Mouse (Mus musculus): ENCODE results near the gene Ifrd2. TPM values are rescaled to one million over a fixed set of nuclear protein-coding genes. Genes with fewer than 3 reads are reported as not detected.

Gene Ifrd2
- total RNA-seq, 2 experiments from 2014 or later, result 48.5 to 50.4 TPM

DNA sequence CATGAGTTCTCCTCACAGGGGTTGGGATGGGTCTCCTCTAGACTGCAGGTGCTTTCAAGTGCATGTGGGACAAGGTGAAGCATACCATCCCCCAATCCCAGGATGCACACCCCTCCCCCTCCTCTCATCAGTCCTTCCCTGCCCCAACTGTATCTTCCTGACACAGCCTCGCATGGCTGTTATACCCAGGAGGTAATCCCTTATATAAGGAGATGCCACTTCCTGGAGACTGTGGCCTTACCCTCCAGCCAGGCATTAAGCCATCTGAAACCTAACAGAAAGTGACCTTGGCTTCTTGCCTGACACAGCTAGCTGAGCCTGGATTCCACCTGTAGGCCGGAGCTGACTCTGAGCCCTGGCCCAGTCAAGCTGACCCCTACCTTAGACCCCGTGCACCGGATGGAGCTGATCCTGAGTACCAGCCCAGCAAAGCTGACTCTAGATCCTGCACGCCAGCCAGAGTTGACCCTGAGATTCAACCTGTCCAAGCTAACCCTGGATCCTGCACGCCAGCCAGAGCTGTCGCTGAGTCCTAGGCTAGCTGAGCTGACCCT, 4.9 kb upstream of the Ifrd2 start:
- no peak for TF ChIP-seq CTCF (IDR thresholded peaks at IDR 0.05)
- Histone ChIP-seq H3K4me3 (no peak overlapping the region), H3K27ac (peak overlapping the region; percentile 28)
- DNase-seq, result no peak
- intact Hi-C loops (cut with DNase I), result no loop called here

DNA sequence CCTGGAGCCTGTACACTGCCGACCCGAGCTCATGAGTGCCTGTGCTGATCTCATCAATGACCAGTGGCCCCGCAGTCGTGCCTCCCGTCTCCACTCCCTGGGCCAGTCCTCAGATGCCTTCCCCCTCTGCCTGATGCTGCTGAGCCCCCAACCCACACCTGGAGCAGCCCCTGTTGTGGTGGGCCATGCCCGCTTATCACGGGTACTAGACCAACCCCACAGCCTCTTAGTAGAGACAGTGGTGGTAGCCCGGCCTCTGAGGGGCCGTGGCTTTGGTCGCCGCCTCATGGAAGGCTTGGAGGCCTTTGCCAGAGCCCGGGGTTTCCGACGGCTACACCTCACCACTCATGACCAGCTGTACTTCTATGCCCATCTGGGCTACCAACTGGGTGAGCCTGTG, 4.3 kb upstream of the Ifrd2 start:
- intact Hi-C loops (cut with DNase I), result no loop called here
- no peak overlapping the region for H3K4me3 ChIP-seq
- no peak overlapping the region for H3K27ac ChIP-seq
- no peak for DNase-seq
- TF ChIP-seq CTCF (IDR thresholded peaks at IDR 0.05), result no peak

GRCm38 (mm10) chr9:107586504-107586903, 938 bp upstream of the Ifrd2 start:
- intact Hi-C loops (cut with DNase I), result no loop called here
- H3K4me3 ChIP-seq, result peak overlapping the region; percentile 98
- H3K27ac ChIP-seq, result peak overlapping the region; percentile 96; the same call in 1 of the 2 replicates
- DNase-seq, result no peak
- TF ChIP-seq CTCF (IDR thresholded peaks at IDR 0.05), result no peak

DNA sequence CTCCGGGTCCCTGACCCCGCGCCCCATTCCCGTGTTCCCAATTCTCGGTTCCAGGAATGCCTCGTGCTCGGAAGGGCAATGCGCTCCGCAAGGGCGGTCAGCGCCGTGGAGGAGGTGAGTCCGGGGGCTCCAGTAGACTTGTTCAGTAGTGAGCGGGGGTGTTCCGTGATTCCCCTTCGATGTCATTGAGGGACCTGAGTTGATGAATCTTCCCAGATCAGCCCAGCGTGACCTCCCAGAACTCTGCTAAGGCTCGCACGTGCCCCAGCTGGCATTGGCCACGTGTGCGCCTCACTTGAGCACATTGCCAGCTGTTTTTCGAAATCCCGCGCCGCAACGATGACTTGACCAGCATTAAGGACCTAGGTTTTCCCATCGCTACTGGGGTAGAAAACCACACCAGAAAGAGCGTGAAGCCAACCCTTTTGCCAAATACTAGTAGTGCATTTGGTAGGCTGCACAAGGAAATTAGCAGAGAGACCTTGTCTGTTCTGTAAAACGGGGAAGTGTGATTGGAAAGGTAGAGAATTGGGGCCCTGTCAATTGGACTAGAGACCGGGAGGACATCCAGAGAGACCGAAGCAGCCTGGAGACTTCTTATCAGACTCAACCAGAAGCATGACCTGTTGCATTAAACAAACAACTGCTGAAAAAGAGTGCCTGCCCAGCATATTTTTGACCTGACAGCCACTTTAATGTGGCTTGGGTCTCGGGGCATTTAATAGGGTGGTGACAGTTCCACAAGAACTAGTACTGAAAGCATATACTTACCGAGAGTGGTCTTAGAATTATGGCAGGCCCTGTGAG, 594 bp downstream of the Ifrd2 start:
- no peak for TF ChIP-seq CTCF (IDR thresholded peaks at IDR 0.05)
- DNase-seq, result peak; percentile 76
- peak overlapping the region; percentile 96 for H3K27ac ChIP-seq
- intact Hi-C loops (cut with DNase I), result no loop called here
- H3K4me3 ChIP-seq, result peak overlapping the region; percentile 98

GRCm38 (mm10) chr9:107590058-107590772, 2.8 kb downstream of the Ifrd2 start:
- intact Hi-C loops (cut with DNase I), result no loop called here
- peak overlapping the region; percentile 55 for H3K4me3 ChIP-seq
- peak; percentile 87 for DNase-seq
- no peak for TF ChIP-seq CTCF (IDR thresholded peaks at IDR 0.05)
- H3K27ac ChIP-seq, result peak overlapping the region; percentile 96

DNA sequence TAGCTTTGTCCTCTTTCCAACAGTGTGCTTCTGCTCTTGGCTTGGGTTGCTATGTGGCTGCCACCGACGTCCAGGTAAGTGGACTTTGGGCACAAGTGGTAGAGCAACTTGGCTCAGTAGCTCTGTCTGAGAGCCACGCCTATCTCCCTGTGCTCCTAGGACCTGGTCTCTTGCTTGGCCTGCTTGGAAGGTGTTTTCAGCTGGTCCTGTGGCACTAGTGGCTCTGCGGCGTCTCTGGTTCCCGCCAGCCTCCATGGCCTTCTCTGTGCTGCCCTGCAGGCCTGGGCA, 3.3 kb downstream of the Ifrd2 start:
- H3K4me3 ChIP-seq, result peak overlapping the region; percentile 55
- DNase-seq, result no peak
- TF ChIP-seq CTCF (IDR thresholded peaks at IDR 0.05), result no peak
- intact Hi-C loops (cut with DNase I), result no loop called here
- H3K27ac ChIP-seq, result peak overlapping the region; percentile 96

- peak overlapping the region; percentile 80 for H3K4me3 ChIP-seq
- peak overlapping the region; percentile 96 for H3K27ac ChIP-seq
- intact Hi-C loops (cut with DNase I), result no loop called here
- peak; percentile 90 for DNase-seq
- no peak for TF ChIP-seq CTCF (IDR thresholded peaks at IDR 0.05)
Measured at GRCm38 (mm10) chr9:107593101-107593976, 5.9 kb downstream of the Ifrd2 start.

DNA sequence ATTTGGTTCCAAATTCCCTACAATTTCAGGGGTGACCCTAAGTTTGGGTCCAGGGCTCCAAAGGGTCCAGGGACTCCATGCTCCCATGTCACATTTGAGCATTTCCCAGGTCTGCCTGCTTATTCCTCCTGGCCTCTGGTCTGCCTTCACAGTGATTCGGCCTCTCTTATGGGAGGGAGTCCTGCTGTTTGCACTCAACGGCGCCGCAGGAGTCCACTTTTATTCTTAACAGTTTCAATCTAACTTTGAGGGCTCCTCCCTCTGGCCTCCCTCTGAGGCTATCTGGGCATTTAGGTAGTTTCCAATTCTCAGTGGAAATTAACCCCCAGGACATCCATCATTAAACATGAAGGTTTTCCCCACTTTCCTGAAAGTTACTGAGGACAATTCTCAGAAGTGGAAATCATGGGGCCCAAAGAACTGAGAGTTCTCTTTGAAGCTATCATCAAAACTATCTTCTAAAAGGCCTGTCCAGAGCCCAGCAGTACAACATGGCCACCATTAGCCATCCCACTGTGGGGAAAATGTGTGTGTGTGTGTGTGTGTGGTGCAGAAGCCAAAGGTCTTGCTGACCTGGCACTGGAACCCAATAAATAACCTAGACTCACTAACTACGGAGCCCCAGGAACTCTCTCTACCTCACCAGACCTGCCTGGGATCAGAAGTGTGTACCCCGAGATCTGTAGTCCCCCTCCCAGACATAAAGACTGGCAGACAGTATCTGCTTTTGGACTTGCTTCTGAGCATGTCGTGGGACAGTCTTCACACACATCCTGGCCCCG, 7.0 kb downstream of the Ifrd2 start:
- Histone ChIP-seq H3K4me3 (peak overlapping the region; percentile 80), H3K27ac (peak overlapping the region; percentile 96)
- no peak for DNase-seq
- intact Hi-C loops (cut with DNase I), result no loop called here
- TF ChIP-seq CTCF (IDR thresholded peaks at IDR 0.05), result no peak

DNA sequence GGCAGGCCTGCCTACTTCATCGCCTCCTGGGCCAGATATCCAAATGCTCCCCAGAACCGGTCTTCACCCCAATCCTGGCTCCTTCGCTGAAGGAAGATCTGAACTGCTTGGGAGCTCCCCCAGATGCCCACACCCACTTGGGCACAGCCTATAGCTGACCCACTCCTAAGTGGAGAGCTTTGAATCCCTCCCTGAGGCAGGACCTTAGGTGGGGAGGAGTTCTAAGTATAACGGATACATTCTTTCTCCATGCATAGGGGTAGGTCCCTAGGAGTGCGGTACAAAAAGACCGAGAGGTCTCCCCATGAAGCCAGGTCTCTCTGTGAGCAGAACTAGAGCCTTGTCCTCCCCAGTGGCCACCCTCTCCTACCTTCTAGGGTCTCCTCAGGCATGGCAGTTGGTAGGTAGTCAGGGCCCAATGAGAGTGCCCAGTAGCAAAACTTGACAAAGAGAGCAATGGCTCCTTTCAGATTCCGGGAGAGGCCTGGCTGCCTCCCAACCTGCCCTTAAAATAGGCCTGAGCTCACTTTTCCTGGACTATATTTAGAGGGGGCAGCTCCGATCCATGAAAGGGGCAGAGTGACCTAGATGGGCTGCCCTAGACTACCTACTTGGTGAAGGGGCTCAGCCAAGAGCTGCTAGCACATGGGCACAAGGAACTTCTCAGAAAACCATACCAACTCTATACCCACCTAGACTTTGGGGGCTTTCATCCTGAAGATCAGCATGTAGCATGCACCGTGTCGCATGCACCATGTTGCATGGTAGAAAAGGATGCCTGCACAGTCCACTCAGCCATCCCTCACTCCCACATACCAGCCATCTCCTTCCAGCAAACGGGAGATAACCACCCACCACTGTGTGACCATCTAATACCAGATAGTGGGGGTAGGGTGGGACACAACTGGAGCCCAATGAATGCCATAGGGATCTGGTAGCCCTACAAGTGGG, 9.5 kb downstream of the Ifrd2 start:
- H3K4me3 ChIP-seq, result peak overlapping the region; percentile 80
- DNase-seq, result peak; percentile 91
- intact Hi-C loops (cut with DNase I), result no loop called here
- H3K27ac ChIP-seq, result peak overlapping the region; percentile 96
- no peak for TF ChIP-seq CTCF (IDR thresholded peaks at IDR 0.05)

- no peak for TF ChIP-seq CTCF (IDR thresholded peaks at IDR 0.05)
- intact Hi-C loops (cut with DNase I), result no loop called here
- peak overlapping the region; percentile 96 for H3K27ac ChIP-seq
- 0 out of 2 replicates have a peak overlapping the region, but pooled peaks have one; percentile 24 for H3K4me3 ChIP-seq
- DNase-seq, result no peak
Measured at GRCm38 (mm10) chr9:107598385-107598784, 10.9 kb downstream of the Ifrd2 start.

- H3K27ac ChIP-seq, result peak overlapping the region; percentile 96
- peak overlapping the region; percentile 40 for H3K4me3 ChIP-seq
- DNase-seq, result no peak
- intact Hi-C loops (cut with DNase I), result no loop called here
- no peak for TF ChIP-seq CTCF (IDR thresholded peaks at IDR 0.05)
Measured at GRCm38 (mm10) chr9:107599433-107599832, 12.0 kb downstream of the Ifrd2 start.
